Mouse (Mus musculus) hindbrain, embryonic 16.5 days (tissue): Measurements from ENCODE around the gene Fuom. TPM values are rescaled to one million over a fixed set of nuclear protein-coding genes. Genes with fewer than 3 reads are reported as not detected.
A peak's percentile ranks its signal among the peaks of the same experiment; 100 is the strongest.
"Not testable (repeated sequence)": the region's sequence is repeated elsewhere in the genome, so short reads cannot be mapped to it uniquely, and the experiment has no call there.

Experiments
- ATAC-seq: fragments of 200-750 bp; cut with Nextera tagmentation; 2 replicates; pipeline ENCODE4 v1.8.0; 2017; ENCODE audit warnings: moderate TSS enrichment, moderate library complexity
- H3K27ac ChIP-seq: fragments of 300-500 bp; sonication (generic); 2 replicates; pipeline ENCODE4 v1.5.1; 2014; ENCODE audit warnings: low read depth, mild to moderate bottlenecking, control low read depth, low read length, moderate library complexity
- H3K27me3 ChIP-seq: fragments of 300-500 bp; sonication (generic); replicated peaks from 2 replicates; pipeline ENCODE4 v1.6.1; 2014; ENCODE audit warnings: low read length; ENCODE audit not compliant: control insufficient read depth, insufficient read depth
- H3K36me3 ChIP-seq: fragments of 300-500 bp; sonication (generic); 2 replicates; pipeline ENCODE4 v1.6.1; 2014; ENCODE audit warnings: mild to moderate bottlenecking, low read length, moderate library complexity, mixed read lengths; ENCODE audit not compliant: control insufficient read depth, insufficient read depth
- H3K4me1 ChIP-seq: fragments of 300-500 bp; sonication (generic); 2 replicates; pipeline ENCODE4 v1.6.1; 2014; ENCODE audit warnings: low read depth, low read length; ENCODE audit not compliant: control insufficient read depth, insufficient read depth
- H3K4me2 ChIP-seq: fragments of 300-500 bp; sonication (generic); 2 replicates; pipeline ENCODE4 v1.6.1; 2014; ENCODE audit warnings: mild to moderate bottlenecking, low read length, control low read depth, moderate library complexity
- H3K4me3 ChIP-seq: fragments of 300-500 bp; sonication (generic); 2 replicates; pipeline ENCODE4 v1.5.1; 2014; ENCODE audit warnings: mild to moderate bottlenecking, low read length, control low read depth, moderate library complexity
- H3K9ac ChIP-seq: fragments of 300-500 bp; sonication (generic); 2 replicates; pipeline ENCODE4 v1.6.1; 2014; ENCODE audit warnings: low read depth, mild to moderate bottlenecking, control low read depth, low read length, moderate library complexity
- H3K9me3 ChIP-seq: fragments of 300-500 bp; sonication (generic); 2 replicates; pipeline ENCODE4 v1.6.1; 2014; ENCODE audit warnings: mild to moderate bottlenecking, low read length, moderate library complexity; ENCODE audit not compliant: control insufficient read depth
- WGBS: fragments of 180-500 bp; shearing (Covaris S2); extraction: QIAGEN DNeasy Blood & Tissue Kit; methylation state at CpG from one replicate; pipeline ENCODE4 v1.1.7; 2014; 5-methylcytosine and 5-hydroxymethylcytosine counted together
- polyA plus RNA-seq: library from polyadenylated mRNA; unstranded; fragments of >200 nt; fragmentation: Nextera tagmentation; extraction: Ambion mirVana; gene quantifications from 2 replicates; pipeline ENCODE4 v1.2.1, GENCODE M21; 2015

Fuom gene
- 39.9 and 43.1 TPM in 2 replicates for polyA plus RNA-seq

GRCm38 (mm10) chr7:140101993-140102860 is at the start of gene Fuom:
Gene Fuom (minus strand): TSS chr7:140102441.
- H3K36me3 ChIP-seq, result peaks cover 14% of the 10 kb centered on the region
- no peaks in the 10 kb centered on the region for H3K27me3 ChIP-seq
- H3K27ac ChIP-seq, result peak within 1 kb of the TSS; percentile 58
- peak within 1 kb of the TSS; percentile 41 for H3K4me3 ChIP-seq
- WGBS, result 1% methylated on average over 30 of the region's 30 CpGs
- H3K9ac ChIP-seq, result peak within 1 kb of the TSS; percentile 62
- H3K4me1 ChIP-seq, result peaks cover 6% of the 10 kb centered on the region
- no peaks in the 10 kb centered on the region for H3K9me3 ChIP-seq
- peak within 1 kb of the TSS; percentile 67 for H3K4me2 ChIP-seq
- ATAC-seq, result peak; percentile 90

GRCm38 (mm10) chr7:140144550-140144949 is 42.3 kb upstream of the Fuom start:
- Histone ChIP-seq H3K9ac (no peak overlapping the region), H3K27me3 (no peaks in the 10 kb centered on the region), H3K4me1 (no peaks in the 10 kb centered on the region; the same call in 1 of the 2 replicates), H3K9me3 (no peaks in the 10 kb centered on the region), H3K27ac (no peak overlapping the region), H3K4me2 (no peak overlapping the region), H3K36me3 (no peaks in the 10 kb centered on the region), H3K4me3 (no peak overlapping the region)
- 84% methylated on average over 4 of the region's 4 CpGs for WGBS
- ATAC-seq, result no peak

- 5% methylated on average over 14 of the region's 14 CpGs for WGBS
- Histone ChIP-seq H3K4me1 (peaks cover 4% of the 10 kb centered on the region), H3K9ac (no peak overlapping the region), H3K4me2 (no peak overlapping the region), H3K9me3 (no peaks in the 10 kb centered on the region), H3K27ac (no peak overlapping the region), H3K4me3 (no peak overlapping the region), H3K27me3 (no peaks in the 10 kb centered on the region), H3K36me3 (no peaks in the 10 kb centered on the region)
- ATAC-seq, result no peak
Observed at GRCm38 (mm10) chr7:140141350-140141749, 39.1 kb upstream of the Fuom start.

- no peaks in the 10 kb centered on the region for H3K36me3 ChIP-seq
- peaks cover 4% of the 10 kb centered on the region for H3K4me1 ChIP-seq
- 1% methylated on average over 8 of the region's 8 CpGs for WGBS
Observed at GRCm38 (mm10) chr7:140138021-140138310, 35.7 kb upstream of the Fuom start.

GRCm38 (mm10) chr7:140137135-140138020 is 35.1 kb upstream of the Fuom start, which contains the start of gene Mtg1:
Gene Mtg1 (plus strand): TSS chr7:140137564.
- Histone ChIP-seq H3K4me1 (peaks cover 4% of the 10 kb centered on the region), H3K4me3 (peak within 1 kb of the TSS; percentile 91), H3K36me3 (no peaks in the 10 kb centered on the region), H3K27me3 (no peaks in the 10 kb centered on the region), H3K27ac (peak within 1 kb of the TSS; percentile 87), H3K4me2 (peak within 1 kb of the TSS; percentile 86), H3K9me3 (no peaks in the 10 kb centered on the region), H3K9ac (peak within 1 kb of the TSS; percentile 93)
- peak; percentile 98 for ATAC-seq
- WGBS, result 2% methylated on average over 39 of the region's 39 CpGs

More at GRCm38 (mm10) chr7:140138021-140138310, 35.7 kb upstream of the Fuom start:
- peak overlapping the region; percentile 87 for H3K27ac ChIP-seq
- H3K4me3 ChIP-seq, result peak overlapping the region; percentile 91
- H3K4me2 ChIP-seq, result peak overlapping the region; percentile 86
- no peaks in the 10 kb centered on the region for H3K27me3 ChIP-seq
- no peak for ATAC-seq
- no peaks in the 10 kb centered on the region for H3K9me3 ChIP-seq
- peak overlapping the region; percentile 93 for H3K9ac ChIP-seq

GRCm38 (mm10) chr7:140135106-140135770 is 33.0 kb upstream of the Fuom start:
- Histone ChIP-seq H3K9me3 (no peaks in the 10 kb centered on the region), H3K4me1 (peaks cover 4% of the 10 kb centered on the region), H3K4me3 (no peak overlapping the region), H3K4me2 (no peak overlapping the region), H3K27me3 (no peaks in the 10 kb centered on the region), H3K36me3 (no peaks in the 10 kb centered on the region), H3K9ac (no peak overlapping the region), H3K27ac (no peak overlapping the region)
- 94% methylated on average over 5 of the region's 5 CpGs for WGBS
- no peak for ATAC-seq

- H3K9ac ChIP-seq, H3K27me3 ChIP-seq: not testable (repeated sequence)
Observed at GRCm38 (mm10) chr7:140134033-140134432, 31.8 kb upstream of the Fuom start.

GRCm38 (mm10) chr7:140132184-140132583 is 29.9 kb upstream of the Fuom start:
- H3K4me3 ChIP-seq, H3K4me1 ChIP-seq, H3K27me3 ChIP-seq, H3K27ac ChIP-seq, H3K4me2 ChIP-seq, ATAC-seq, H3K9ac ChIP-seq, H3K36me3 ChIP-seq, H3K9me3 ChIP-seq: not testable (repeated sequence)
- WGBS, result 92% methylated on average over 7 of the region's 7 CpGs

More at GRCm38 (mm10) chr7:140134033-140134432, 31.8 kb upstream of the Fuom start:
- not testable (repeated sequence) for H3K4me1 ChIP-seq, H3K9me3 ChIP-seq, ATAC-seq, H3K27ac ChIP-seq, H3K4me2 ChIP-seq, H3K36me3 ChIP-seq, H3K4me3 ChIP-seq
- WGBS, result 95% methylated on average over 5 of the region's 7 CpGs
